Mouse (Mus musculus): ENCODE data around the gene Jaml.

GRCm38 (mm10) chr9:45046973-45047372, 32.0 kb upstream of the Jaml start:
- TF ChIP-seq CTCF (IDR thresholded peaks at IDR 0.05; ENCODE audit: control insufficient read depth, insufficient read depth, insufficient read length): no peak
- no peak for TF ChIP-seq MAX (IDR thresholded peaks at IDR 0.05)
- no peak for TF ChIP-seq MYOG (IDR thresholded peaks at IDR 0.05; ENCODE audit: control insufficient read depth, extremely low read depth, insufficient read length)
- no peak for TF ChIP-seq FOSL1 (IDR thresholded peaks at IDR 0.05; ENCODE audit: insufficient read depth, low read length, poor library complexity, severe bottlenecking)
- TF ChIP-seq USF1 (IDR thresholded peaks at IDR 0.05; ENCODE audit: low read depth): no peak

All from C2C12 (cell line).